Mouse (Mus musculus): ENCODE measurements around the gene Cacna1d.

Gene Cacna1d

DNA sequence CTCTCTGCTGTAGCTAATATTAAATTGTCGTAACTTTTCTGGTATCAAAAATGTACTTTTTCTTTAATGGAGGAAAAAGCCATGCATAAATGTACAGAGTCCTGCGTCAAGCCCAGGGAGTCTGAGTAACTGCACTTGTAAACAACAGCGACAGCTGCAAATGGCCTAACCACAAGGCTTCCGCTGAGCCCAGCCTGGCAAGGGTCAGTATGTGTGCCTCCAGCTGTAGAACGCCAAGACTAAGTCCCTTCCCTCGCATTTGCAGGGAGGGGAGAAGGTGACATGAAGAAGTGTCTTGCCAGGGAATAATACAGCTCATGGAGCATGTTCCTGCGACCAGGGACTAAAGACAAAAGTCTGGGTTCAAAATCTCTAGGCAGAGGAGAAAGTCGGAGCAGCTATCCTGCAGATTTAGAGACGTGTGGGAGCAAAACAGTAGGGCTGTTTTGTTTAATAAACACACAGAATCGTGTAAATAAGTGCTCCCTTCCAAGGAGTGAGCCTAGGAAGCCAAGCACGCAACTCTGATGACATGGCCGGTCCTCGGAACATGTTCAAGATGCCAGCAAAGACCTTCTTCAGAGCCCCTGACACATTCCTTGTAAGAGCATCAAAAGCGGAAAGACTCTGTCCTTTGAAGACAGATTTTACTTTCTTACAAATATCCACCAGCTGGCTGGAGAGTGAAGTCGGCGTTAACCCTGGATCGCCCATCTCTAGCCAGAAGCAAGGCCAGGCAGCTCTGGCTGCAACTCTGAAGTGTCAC lies 160.7 kb downstream of the Cacna1d start:
- no peak for DNase-seq (ENCODE audit: low read depth, low spot score)

GRCm38 (mm10) chr14:30329109-30329508 lies 162.1 kb downstream of the Cacna1d start:
- DNase-seq (ENCODE audit: low read depth, low spot score) = no peak

DNA sequence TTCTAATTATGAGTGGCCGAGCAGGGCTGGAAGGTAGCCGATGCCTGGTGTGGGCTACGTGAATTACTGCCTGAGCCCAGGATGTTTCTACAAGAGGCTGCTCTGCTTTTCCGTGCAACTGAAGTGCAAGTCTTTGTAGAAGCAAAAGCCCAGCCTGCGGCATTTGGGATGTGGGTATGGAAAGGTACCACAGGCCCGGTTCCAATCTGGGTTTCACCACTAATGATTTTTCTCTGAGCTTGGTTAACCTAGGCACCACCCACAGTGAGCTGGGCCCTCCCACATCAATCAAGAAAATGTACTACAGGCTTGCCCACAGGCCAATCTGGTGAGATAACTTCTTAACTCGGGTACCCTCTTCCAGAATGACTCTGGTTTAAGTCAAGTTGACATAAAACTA lies 163.8 kb downstream of the Cacna1d start:
- DNase-seq (ENCODE audit: low read depth, low spot score) = no peak

- DNase-seq (ENCODE audit: low read depth, low spot score) = no peak
These were observed 164.2 kb downstream of the Cacna1d start for GRCm38 (mm10) chr14:30327051-30327450.

- no peak for DNase-seq (ENCODE audit: low read depth, low spot score)
These were observed 165.0 kb downstream of the Cacna1d start for GRCm38 (mm10) chr14:30326226-30326625.

DNA sequence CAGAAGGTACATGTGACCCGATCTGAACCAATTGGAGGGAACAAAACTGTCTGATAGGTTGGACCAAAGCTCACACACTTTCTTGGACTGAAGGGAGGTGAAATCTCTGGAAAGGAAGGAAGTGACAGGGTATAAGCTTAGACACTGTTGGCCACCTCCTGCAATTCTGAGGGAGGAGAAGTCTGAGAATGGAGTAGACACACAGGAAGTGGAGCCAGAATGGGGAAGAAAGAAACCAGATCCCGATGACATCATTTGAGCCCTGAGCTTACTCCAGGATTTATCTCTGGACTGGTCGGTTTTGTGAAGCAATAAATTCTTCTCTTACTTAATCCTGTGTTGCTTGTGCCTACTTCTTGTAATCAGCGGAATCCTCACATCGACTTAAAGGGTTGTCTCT lies 166.3 kb downstream of the Cacna1d start:
- no peak for DNase-seq (ENCODE audit: low read depth, low spot score)

GRCm38 (mm10) chr14:30318715-30319437 lies 172.4 kb downstream of the Cacna1d start:
- DNase-seq (ENCODE audit: low read depth, low spot score) = no peak

DNA sequence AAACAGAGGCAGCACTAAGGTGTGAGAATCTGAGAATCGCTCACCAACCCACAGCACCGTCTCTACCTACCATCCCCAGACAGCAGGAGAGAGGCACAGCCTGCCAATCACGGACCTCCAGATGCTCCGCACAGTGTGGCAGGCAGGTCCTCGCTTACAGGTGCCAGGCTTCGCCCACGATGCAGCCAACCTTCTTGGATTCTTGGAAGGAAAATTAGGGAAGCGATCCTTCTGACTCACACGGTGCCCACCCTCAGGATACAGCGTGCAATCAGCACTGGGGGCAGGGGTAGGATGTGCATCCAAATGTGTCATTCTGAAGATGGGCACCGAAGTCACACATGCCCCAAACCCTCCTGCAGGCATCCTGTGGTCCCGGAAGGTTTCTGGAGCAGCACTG lies 173.0 kb downstream of the Cacna1d start:
- DNase-seq (ENCODE audit: low read depth, low spot score) = no peak

GRCm38 (mm10) chr14:30317616-30318015 lies 173.6 kb downstream of the Cacna1d start:
- DNase-seq (ENCODE audit: low read depth, low spot score) = no peak

- peak; percentile 35 for DNase-seq (ENCODE audit: low read depth, low spot score)
These were observed 179.9 kb downstream of the Cacna1d start for GRCm38 (mm10) chr14:30311206-30311889.

- no peak for DNase-seq (ENCODE audit: low read depth, low spot score)
These were observed 181.0 kb downstream of the Cacna1d start for GRCm38 (mm10) chr14:30310236-30310635.

DNA sequence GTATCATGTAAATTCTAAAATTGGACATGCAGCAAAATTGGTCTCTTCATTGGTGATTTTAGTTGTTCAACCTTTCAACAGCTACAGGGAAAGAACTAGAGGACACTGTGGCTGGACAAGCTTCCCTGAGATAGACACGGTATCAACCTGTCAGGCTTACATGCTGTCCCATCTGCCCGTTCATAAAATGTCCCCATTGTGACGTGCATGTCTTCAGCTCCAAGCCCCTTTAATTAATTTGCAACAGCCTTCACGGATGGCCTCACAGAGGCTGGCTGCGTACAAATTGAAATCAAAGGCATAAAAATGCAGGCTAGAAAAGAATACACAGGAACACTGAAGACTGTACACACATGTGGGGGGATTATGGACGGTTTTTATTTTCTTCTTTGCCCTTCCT lies 185.0 kb downstream of the Cacna1d start:
- no peak for DNase-seq (ENCODE audit: low read depth, low spot score)

DNA sequence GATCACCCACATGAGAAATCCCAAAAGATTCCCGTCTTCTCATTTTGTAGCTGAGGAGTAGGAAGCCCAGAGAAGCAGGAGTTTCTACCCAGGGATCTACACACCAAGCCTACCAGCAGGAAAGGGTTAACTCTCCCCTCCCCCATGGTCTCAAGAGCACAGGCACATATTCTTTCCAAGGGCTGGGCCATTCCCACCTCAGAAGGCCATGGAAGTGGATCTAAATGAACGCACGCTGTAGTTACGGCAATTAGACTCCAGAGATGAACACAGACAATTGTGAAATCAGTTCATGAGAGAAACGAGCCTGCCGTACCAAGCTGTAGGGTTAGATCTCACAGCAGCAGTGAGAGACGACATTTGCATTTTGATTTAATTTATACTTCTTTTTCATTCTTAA lies 191.3 kb downstream of the Cacna1d start:
- no peak for DNase-seq (ENCODE audit: low read depth, low spot score)

GRCm38 (mm10) chr14:30297492-30297891 lies 193.8 kb downstream of the Cacna1d start:
- DNase-seq (ENCODE audit: low read depth, low spot score) = no peak

- DNase-seq (ENCODE audit: low read depth, low spot score) = no peak
These were observed 199.2 kb downstream of the Cacna1d start for GRCm38 (mm10) chr14:30292135-30292463.

DNA sequence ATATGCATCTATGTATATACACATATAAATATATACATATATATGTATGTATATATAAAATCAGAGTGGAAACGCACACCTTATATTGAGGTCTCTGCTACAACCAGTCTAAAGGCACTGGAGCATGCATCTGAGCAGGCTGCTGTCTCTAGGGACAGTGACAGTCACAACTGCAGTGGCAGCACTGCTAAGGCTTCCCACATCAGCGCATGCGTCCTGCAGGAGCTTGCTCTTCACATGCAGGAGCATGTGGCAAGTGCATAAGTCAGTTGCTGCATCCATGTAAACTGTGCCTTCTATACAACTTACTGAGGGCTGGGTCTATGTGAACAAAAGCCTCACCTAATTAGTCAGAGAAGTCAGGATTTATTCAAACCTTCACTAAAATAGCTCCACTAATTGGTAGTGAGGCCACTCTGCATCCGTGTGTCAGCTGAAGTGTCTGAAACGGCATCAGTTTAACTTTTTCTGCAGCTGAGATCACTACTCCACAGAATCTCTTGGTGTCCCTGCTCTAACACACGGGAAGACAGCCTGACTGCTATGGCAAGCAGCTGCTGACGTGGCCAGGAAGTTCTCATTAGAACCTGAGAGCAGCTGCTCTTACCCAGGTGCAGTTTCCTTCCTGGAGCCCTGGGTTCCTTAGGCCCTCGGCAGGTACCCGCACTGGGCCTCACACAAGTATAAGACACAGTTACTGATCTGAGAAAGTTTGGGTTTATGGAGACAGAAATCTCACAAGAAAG lies 199.7 kb downstream of the Cacna1d start:
- DNase-seq (ENCODE audit: low read depth, low spot score) = peak; percentile 82

GRCm38 (mm10) chr14:30284446-30284845 lies 206.8 kb downstream of the Cacna1d start:
- no peak for DNase-seq (ENCODE audit: low read depth, low spot score)

DNA sequence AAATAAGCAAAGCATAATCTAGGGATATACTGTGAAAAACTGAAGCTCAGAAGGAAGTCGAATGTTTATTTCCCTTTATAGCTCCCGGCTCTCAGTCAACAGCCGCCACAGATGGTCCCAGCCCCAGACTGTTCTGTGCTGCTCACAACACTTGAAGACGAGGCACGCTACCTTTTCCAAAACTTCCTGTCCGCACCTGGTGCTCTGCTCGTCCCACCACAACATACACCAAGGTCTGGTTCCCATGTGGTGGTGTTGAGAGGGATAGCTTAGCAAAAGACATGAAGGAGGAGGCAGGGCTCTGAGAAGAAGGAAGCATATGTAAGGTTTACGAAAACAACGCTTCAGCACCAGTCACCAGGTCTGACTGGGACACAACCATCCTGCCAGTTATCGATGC lies 207.2 kb downstream of the Cacna1d start:
- no peak for DNase-seq (ENCODE audit: low read depth, low spot score)

- no peak for DNase-seq (ENCODE audit: low read depth, low spot score)
These were observed 215.7 kb downstream of the Cacna1d start for GRCm38 (mm10) chr14:30275572-30275971.

- no peak for DNase-seq (ENCODE audit: low read depth, low spot score)
These were observed 218.3 kb downstream of the Cacna1d start for GRCm38 (mm10) chr14:30272976-30273375.

GRCm38 (mm10) chr14:30272523-30272922 lies 218.7 kb downstream of the Cacna1d start:
- no peak for DNase-seq (ENCODE audit: low read depth, low spot score)

GRCm38 (mm10) chr14:30271856-30272255 lies 219.4 kb downstream of the Cacna1d start:
- no peak for DNase-seq (ENCODE audit: low read depth, low spot score)

Data from A20 (cell line).